Mouse (Mus musculus): ENCODE data around the gene Pih1d3.

Gene Pih1d3

DNA sequence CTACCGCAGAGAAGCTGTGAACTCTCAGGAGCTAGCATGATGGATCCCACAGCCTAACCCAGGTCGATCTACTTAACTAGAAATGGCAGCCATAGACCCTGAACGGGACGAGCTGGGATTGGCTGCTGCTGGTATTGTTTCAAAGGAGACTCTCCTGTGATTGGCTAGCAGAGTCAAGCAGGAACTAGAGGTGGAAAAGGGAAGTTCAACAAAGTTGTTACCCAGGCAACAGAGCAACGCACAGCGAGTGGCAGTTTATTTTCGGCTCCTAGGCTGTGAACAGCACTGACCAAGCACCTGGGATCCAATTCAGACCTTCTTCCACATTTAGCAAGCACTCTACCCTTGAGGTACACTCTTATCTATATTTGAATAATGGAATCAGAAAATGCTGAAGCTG lies at the start of gene Pih1d3, which contains the start of gene 4931428L18Rik:
Pih1d3 (plus strand) TSS at position 275 of the 400 bp plus-strand sequence.
4931428L18Rik (minus strand) TSS at position 121 of the 400 bp plus-strand sequence.
- in situ Hi-C loops (cut with MboI, MseI), result no loop called here

DNA sequence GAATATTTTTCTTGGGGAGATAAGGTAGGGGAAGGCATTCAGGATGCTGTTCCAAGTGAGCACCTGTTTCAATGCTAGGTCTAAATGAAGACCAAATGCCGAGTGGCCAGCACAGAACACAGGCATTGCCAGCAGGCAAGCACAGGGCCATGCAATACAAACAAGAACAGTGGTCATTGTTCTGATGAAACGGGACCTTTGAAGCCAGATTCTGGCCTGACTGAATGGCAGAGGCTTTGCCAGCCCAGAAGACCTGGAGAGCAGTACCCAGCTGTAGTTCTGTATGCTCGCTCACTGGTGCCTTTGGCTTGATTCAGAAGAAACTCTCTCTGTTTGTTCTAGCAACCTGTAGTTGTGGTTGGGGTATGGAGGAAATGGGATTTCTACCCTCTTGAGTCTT lies 47.2 kb upstream of the Pih1d3 start:
- in situ Hi-C loops (cut with MboI, MseI), result no loop called here

DNA sequence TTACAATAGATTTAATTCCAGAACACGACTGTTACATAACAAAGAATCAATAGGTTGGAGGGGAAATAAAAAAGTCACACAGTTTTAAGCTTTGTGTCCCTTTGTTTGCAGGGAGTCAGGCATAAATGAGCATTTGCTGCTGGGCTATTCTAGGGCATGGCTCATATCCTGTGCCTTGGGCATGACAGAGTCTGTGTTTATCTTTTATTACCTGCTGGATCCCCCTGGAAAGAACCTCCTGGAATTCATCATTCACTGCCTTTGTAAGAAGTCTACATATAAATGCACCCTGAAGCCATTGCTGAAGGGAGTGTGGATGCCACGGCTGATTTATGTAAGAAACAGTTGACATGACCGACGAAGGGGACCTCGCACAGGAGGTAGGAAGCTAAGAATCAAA lies 46.5 kb upstream of the Pih1d3 start, which contains the start of gene Lgsn:
Lgsn (plus strand) TSS at position 301 of the 400 bp plus-strand sequence.
- in situ Hi-C loops (cut with MboI, MseI), result no loop called here

DNA sequence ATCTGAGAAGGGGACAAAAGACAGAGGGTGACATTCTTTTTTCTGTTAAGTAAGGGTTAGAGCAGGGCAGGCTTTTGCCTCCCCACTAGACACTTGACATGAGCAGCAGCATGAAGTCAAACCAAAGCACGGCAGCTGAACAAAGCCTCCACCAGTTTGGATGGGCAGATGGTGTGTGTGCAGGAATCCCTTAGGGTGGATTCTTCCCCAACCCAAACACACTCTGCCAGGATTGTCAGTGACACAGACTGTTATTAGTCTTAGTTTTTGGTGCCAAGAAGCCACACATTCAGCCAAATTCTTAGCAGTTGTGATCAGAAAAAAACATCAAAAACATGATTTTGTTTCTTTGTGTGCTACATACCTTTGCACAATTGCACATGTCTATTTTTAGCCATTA lies 44.4 kb upstream of the Pih1d3 start:
- in situ Hi-C loops (cut with MboI, MseI), result no loop called here

DNA sequence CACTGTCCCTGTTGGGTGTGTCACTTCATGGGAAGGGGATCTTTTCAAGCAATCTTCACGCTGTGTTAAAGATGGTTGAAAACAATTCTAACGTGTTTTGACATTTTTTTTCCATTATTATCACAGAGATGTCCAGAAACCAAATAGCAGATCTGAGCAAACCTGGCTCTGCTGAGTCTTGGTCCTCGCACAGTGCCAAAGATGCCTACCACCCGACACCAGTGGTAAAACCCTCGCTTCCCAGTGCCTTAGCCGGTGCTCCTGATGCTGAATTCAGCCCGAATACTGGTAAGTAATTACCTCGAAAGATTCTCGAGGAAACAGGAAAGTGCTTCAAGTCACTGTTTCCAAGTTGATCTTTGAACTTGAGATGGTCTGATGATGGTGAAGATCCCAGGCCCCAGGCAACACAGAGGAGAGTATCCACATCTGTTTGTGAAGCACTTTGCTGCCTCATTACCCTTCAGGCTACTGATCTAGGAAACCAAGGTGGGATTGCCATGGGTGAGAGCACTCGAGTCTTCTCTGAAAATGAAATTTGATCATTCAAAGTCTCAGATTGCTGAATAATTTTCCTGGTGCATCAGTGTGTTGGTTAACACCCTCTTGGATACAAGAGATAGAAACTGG lies 32.3 kb upstream of the Pih1d3 start:
- in situ Hi-C loops (cut with MboI, MseI), result loop anchor here in 1 of 2 experiments (5.0 kb wide), 1 partner anchor 558 kb away; no protein-coding TSS in a partner anchor

DNA sequence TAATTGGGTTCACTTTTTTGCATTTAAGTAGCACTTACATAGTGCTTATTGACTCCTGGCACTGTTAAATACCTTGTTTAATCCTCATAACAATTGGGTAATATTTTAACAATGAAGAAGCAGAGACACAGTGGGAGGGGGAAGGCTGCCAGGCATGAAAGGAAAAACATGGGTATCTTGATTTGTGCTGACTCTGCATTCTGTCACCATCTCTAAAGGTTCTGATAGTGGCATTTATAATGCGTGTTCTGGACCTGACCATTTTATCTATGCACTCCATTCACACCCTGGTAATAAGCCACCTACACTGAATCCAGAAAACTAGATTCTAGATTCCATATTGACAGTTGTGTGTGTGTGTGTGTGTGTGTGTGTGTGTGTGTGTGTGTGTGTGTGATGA lies 27.0 kb upstream of the Pih1d3 start:
- in situ Hi-C loops (cut with MboI, MseI), result no loop called here

DNA sequence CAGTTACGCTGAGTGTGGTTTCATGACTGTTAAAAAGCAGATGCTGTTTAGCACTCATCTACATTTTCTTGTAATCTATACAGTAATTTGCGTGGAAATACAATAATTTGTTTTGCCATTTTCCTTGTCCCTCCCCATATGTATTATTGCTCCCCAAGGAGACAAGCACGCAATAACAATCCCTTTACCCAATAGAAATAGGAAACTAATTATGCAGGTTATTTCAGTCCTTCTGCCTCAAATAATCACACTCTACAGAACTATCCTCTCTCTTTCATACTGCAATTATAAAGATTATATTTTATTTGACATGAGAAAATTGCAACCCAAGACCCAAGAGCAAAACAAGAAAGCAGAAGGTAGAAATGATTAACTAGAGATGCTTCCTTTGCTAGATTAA lies 25.7 kb upstream of the Pih1d3 start:
- in situ Hi-C loops (cut with MboI, MseI), result no loop called here

DNA sequence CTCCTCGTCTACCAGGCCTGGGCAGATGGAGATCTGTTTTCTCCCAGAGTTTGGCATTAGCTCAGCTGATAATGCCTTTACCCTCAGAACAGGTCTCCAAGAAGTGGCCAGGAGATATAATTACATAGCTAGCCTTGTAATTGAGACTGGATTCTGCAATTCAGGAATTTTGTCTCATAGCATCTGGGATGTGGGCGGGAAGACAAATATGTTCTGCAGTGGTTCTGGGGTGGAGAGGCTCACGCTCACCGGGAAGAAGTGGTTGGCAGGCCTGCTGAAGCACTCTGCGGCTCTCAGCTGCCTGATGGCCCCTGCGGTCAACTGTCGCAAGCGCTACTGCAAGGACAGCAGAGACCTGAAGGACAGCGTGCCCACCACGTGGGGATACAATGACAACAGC lies 18.9 kb upstream of the Pih1d3 start:
- in situ Hi-C loops (cut with MboI, MseI), result no loop called here

DNA sequence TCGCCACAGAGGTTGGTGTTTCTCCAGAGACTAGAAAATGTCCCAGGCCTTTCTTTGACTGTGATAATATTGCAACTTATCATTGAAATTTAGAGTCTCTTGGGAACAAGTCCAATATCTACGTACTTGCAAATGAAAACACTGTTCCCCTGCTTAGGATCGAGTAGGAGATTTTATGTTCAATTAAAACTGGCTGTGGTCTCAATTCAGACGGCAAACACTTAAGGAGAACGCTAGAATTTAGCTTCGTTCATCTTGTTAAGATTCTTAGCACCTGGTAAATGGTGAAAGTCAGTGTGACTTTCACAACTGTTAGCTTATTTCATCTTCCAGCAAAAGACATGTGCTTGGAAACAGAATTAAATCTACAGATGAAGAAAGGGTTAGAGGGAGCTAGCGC lies 17.3 kb upstream of the Pih1d3 start:
- in situ Hi-C loops (cut with MboI, MseI), result no loop called here

DNA sequence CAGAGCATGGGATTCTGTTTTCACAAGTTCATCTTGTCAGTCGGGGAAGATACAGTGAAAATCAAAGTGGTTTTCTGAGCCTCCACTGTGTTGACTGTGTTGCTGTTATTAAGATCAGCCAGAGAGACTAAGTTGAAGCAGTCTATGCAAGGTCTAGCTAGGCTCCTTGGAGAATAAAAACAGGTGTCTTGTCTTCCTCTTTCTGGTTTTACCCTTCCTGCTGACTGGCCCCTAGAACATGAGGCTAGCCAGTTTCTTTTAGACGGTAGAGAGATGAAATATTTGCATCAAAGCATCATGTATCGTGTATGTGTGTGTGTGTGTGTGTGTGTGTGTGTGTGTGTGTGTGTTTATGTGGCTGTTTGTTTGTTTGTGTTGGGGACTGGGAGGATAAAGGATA lies 16.9 kb upstream of the Pih1d3 start:
- in situ Hi-C loops (cut with MboI, MseI), result no loop called here

DNA sequence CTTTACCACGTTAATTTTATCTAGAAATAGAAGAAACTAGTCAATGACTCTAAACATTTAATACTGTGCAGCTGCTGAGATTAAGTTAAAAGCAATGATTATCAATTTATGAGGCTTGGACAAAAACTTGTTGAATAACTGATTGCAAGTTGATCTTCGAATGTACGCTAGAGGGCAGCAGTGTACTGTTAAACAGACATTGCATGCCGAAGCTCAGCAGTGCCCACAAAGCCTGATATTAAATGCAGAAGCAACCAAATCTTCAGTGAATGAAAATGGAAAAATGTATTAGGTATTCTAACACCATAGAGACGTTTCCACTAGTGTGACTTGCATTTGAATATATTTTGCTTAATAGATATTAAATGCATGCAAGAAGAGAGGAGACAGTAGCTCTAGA lies 12.5 kb upstream of the Pih1d3 start:
- in situ Hi-C loops (cut with MboI, MseI), result no loop called here

DNA sequence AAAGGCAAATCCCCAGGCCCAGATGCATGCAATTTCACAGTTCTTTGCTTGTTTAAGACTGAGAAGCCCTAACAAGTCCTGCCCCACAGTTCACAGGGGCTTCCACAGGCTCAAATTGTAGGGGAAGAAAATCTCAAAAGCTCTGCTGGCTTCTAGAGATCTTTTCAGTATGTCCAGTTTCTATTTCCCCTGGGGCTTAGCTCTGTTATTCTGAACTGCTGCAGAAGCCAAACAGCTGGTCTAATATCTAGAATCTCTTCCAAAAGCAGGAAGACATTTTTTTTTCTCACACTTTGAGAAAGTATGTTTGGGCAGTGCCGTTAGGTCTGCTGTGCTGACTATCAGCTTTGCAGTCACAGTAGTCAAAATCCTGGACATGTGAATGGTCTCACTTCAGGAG lies 7.8 kb upstream of the Pih1d3 start:
- in situ Hi-C loops (cut with MboI, MseI), result no loop called here

DNA sequence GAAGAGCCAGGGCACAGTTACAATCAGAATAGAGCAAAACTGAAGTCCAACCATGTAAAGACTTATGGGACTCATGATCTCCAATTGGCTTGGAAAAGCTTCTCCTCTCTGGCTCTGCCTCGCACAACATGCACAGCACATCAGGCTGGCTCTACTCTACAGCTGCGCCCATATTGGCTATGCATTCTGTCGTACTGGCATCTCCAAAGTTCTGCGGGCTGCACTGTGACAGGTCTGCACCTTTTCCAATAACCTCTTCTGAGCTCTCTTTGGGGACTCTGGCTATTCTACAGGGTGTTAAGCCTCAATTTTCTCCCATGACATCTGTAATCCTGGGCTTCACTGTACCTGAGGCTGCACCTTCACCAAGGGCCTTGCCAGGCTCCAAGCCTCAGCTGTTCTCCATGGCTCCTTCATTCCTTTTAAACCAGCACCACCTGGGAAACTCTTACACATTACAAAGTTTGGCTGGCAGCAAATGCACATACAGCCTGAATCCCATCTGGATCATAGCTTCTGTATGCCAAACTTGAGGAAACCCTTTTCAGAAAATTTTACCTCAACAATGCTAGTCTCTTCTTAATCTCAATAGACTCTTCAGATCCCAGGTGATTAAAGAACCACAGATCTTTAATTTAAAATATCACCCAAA lies 1.9 kb upstream of the Pih1d3 start:
- in situ Hi-C loops (cut with MboI, MseI), result no loop called here

DNA sequence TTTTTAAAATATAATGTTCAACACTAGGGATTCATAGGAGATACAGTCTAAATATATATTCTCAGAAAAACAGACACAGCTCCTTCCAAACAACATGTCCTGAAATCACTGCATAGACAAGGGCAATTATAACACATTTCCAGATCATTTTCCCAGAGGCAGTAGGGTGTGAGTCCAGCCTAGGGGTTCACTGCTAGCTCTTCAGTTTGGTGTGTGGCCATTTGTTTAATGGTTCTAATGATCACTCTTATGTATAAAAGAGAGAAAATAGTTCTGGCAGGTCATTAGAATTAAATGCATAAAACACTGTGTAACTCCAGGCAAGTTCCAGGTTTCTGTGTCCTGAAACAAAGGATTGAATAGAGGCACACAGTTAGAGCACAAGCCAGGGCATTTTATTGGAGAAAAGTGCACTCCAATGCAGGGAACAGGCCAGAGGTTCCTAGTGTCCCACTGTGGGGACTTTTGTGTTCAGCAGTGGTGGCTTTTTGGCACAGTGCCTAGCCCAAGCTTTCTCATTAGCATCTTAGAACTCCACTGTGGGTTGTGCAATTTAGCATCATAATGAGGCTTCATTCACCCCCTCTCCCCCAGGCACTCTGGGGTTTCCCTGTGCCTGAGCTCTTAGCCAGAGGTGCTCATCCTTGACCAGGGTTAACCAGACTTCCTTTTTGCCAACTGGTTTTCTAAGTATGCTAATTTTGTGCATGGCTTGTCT lies 10.8 kb downstream of the Pih1d3 start:
- in situ Hi-C loops (cut with MboI, MseI), result no loop called here

DNA sequence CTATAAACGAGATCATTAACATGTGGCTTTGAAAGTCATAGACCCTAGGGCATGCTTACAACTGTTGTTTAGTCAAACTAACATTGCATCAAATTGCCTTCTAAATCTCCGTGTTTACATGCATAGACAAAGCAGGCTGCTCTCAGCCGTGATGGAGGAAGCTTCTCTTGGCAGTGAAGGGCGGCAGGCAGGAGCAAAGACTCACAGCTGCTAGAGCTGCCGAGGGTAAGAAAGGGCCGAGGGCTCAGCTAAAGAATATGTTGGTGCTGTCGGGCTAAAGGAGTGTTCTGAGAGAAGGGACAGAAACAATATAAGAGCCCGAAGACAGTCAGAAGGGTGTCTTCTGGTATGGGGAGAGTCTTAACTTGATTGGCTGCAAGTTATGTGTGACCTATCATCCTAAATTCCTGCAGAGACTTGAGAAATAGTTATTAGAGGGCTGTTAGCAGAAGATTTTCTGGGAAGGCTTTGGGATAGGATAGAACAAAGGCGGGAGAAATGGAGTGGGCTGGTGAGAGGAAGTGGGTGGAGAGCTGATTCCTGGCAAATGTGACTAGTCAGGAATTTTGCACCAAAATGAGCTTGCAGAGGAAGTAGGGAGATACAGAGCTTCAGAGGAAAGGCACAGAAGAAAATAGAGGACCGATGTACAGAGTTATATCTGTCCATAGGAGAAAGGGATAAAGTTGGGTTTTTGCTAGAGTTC lies 37.7 kb downstream of the Pih1d3 start:
- in situ Hi-C loops (cut with MboI, MseI), result no loop called here
